Mouse (Mus musculus): Measurements from ENCODE around the gene Gimd1.

Gimd1 gene

DNA sequence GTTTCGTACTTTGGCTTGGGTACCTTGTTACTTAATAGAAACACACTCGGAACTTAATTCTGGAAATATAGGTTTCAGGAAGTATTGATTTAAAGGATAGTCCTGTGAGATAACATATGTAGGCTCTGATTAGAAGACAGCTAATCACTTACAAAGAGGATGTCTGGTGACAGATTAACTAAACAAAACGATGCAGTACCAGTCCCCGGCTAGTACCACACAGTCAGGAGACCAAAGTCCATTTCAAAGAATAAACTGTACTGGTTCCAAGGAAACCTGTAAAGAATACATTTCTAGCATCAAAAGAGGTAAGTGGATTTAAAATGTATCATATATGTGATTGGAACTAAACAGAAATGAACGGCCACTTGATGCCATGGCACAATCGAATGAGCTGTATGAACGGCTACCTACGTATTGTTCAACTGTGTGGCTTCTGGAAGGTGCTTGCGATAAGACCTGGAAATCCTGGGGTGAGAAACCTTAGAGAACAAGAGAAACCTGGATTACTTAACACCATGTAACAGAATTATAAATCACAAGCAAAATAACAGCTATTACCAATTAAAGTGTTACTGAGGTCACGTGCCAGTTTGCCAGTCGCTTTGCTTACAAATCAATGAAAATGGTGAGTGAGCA lies at the start of gene Gimd1:
Gimd1 (plus strand) TSS at position 220 of the 639 bp plus-strand sequence.
- DNase-seq (ENCODE audit: low read depth, low spot score), result no peak

DNA sequence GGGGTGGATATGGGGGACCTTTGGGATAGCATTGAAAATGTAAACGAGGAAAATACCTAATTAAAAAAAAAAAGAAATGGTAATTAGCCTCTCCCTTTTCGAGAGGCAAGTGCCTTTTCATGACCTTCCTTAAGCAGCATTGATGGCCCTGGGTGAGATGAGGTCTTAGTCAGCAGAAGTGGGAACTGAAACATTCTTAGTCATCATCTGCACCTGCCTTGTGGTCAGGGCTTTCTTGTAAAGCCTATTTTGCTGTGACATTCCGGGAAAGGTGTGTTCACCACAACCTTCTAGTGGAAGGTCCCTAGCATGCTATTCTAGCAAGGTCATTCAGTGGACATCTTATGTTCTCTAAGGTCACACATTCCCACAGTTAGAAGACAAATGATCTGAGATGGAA lies 48.4 kb upstream of the Gimd1 start:
- DNase-seq (ENCODE audit: low read depth, low spot score), result no peak

- no peak for DNase-seq (ENCODE audit: low read depth, low spot score)
Measured at GRCm38 (mm10) chr3:132582339-132582738, 47.3 kb upstream of the Gimd1 start.

GRCm38 (mm10) chr3:132585122-132585972 lies 44.3 kb upstream of the Gimd1 start:
- no peak for DNase-seq (ENCODE audit: low read depth, low spot score)

DNA sequence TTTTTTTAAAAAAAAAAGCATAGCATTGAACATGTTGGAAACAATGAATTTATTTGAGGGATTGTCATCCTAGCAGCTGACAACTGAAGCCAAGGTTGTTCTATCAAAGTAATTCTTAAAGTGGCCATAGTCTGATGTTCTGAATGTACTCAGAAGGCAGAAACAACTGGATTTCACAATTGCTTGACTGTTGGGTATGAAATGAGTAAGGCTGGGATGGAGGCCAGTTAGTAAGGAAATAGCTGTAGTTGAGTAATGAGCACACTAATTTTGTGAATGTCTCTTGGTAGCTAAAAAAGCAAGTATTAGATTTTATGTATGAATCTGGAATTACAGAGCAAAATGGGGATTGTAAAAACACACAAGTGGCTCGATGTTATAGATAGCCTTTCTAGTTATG lies 41.5 kb upstream of the Gimd1 start:
- no peak for DNase-seq (ENCODE audit: low read depth, low spot score)

DNA sequence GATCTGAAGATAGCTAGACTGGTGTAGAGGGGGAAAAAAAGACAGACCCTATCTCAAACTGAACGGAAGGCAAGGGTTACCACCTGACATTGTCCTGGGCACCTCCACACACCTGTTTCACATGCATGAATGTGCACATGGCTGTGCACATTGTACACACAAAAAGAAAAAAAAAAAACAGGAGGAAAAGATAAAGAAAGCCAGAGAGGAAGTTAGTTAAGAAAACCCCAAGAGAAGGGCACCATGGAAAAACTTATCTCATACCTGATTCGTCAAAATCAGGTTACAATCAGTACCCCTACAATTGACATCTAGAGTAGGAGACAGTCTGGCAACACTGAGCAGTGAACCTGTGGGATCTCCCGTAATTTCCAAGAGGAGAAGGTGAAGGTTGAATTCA lies 39.6 kb upstream of the Gimd1 start:
- DNase-seq (ENCODE audit: low read depth, low spot score), result no peak

- DNase-seq (ENCODE audit: low read depth, low spot score), result no peak
Measured at GRCm38 (mm10) chr3:132590604-132591003, 39.0 kb upstream of the Gimd1 start.

DNA sequence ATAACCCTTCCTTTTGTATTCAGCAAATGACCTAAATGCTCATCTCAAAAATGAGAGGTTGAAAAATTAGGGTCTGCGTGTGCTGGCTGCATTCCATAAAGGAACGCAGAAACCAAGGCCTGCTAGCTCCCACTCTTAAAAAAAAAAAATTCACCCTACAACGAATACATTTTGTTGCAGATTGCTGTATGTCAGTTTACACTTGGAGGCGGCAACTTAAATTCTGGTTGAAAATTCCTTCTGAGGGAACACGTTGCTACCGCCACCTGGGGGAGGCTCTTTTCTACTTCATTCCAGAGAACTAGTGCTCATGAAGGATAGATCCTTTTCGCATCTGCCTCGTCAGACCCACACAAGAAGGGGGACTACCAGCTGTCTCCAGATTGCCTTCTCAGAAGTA lies 879 bp upstream of the Gimd1 start:
- no peak for DNase-seq (ENCODE audit: low read depth, low spot score)

GRCm38 (mm10) chr3:132633261-132633660 lies 3.6 kb downstream of the Gimd1 start:
- DNase-seq (ENCODE audit: low read depth, low spot score), result no peak

GRCm38 (mm10) chr3:132637080-132637479 lies 7.5 kb downstream of the Gimd1 start:
- DNase-seq (ENCODE audit: low read depth, low spot score), result no peak

DNA sequence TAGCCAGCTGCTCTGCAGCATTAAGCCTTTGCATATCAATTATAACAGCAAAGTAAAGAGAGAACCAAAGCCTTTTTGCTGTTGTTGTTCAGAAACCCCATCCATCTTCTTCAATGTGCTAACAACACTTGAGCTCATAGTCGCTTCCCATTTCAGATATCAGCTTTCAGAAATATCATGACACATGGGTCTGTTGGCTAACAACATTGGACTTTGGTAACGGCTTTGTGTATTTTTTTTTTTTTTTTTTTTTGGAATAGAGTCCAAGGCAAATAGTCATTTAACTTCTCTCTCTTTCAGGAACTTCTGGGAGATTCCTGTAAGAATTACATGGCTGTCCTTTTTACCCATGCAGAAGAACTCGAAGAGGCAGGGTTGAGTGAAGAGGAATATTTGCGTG lies 14.5 kb downstream of the Gimd1 start:
- DNase-seq (ENCODE audit: low read depth, low spot score), result no peak

GRCm38 (mm10) chr3:132646814-132647213 lies 17.2 kb downstream of the Gimd1 start:
- no peak for DNase-seq (ENCODE audit: low read depth, low spot score)

- DNase-seq (ENCODE audit: low read depth, low spot score), result no peak
Measured at GRCm38 (mm10) chr3:132649368-132649767, 19.7 kb downstream of the Gimd1 start.

GRCm38 (mm10) chr3:132650191-132650590 lies 20.6 kb downstream of the Gimd1 start:
- DNase-seq (ENCODE audit: low read depth, low spot score), result no peak

DNA sequence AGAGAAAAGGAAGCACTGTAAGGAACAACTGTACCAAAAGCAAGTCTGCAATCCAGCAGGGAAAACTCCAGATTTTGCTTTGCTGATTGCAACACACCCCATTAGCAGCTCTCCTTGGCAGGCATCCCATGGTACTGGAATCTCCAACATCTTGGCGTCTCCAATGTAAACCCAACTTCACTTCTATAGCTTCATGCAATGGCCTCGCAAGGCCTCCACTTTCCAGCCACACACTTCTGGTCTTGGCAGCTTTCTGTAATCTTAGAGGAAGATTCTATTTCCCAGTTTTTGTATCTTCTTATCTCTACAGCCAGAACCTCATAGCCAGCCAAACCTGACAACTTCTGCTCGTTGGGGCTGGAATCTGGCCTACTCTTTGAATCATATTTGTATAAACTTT lies 22.2 kb downstream of the Gimd1 start:
- DNase-seq (ENCODE audit: low read depth, low spot score), result no peak

- no peak for DNase-seq (ENCODE audit: low read depth, low spot score)
Measured at GRCm38 (mm10) chr3:132653959-132654358, 24.3 kb downstream of the Gimd1 start.

DNA sequence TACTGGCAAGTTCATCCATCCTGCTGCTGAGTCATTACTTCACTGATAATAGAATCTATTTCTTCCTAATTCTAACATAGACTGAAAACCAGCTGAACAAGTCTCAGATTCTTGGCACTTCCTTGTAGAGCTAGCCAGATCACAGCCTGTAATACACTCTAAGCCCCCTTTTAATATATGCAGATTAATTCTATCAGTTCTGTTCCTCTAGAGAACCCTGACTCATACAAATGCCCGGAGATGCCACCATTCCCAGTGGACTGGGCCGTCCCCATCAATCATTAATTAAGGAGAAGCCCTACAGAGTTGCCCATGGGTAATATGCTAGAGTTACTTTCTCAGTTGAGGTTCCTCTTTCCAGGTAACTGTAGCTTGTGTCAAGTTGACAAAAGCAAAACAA lies 26.3 kb downstream of the Gimd1 start:
- DNase-seq (ENCODE audit: low read depth, low spot score), result no peak

DNA sequence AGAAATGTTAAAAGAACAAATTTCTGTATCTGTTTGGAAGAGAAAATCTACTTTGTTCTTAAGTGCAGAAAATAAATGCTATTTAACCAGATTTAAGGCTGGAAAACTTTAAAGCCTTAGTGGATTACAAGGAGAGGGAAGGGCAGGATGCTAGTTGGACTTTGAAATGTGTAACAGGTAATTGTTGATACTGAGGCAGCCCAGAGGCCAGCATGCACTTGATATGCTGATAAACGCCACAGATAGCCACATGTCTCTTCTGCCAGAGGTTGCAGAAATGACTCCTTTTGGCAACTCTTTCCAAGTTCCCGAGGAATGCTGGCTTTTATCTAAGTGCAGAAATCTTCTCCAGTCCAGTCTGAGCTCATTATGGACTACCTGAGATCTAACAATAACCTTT lies 47.9 kb downstream of the Gimd1 start:
- no peak for DNase-seq (ENCODE audit: low read depth, low spot score)

DNA sequence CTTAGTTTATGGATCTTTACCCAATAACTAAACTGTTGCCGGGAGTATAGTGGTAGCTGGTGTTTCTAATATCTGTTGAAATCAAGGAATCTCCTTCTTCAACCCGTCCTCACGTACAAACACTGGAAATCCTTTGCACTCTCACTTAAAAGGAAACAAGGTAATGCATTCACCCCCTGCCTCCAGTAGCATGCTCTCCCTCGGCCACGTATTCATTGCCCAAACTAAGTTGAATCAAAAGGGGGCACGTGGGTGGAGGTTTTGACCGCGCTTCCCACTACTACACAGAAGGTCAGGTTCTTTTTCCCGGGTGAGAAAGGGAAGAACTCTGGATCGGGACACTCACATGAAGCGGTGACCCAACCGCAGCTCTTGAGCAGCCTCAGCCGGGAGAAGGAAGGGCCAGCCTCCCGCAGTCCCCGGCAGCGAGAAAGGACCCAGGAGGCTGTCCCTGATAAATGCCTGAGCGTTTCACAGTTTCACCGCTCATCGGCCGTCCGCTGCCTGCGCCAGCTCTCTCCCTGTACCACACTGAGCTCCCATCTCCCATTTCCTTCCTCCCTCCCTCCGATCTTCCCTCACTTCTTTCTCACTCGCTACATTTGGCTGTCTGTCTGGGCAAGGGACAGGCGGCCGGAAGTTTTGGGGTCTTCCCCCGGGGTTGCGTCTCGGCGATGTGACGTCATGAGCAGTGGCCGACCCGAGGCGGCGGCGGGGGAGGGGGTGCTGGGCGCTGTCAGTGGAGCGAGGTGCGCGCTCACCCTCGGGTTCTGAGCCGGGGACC lies 54.0 kb downstream of the Gimd1 start, which contains the start of gene Tbck:
Tbck (plus strand) TSS at position 698 of the 784 bp plus-strand sequence.
- peak; percentile 93 for DNase-seq (ENCODE audit: low read depth, low spot score)

- peak; percentile 20 for DNase-seq (ENCODE audit: low read depth, low spot score)
Measured at GRCm38 (mm10) chr3:132684231-132684928, 54.8 kb downstream of the Gimd1 start, which contains the start of gene Aimp1. Gene Aimp1, minus strand, starts transcription at chr3:132684370.
